Mouse (Mus musculus) small intestine, adult 2 months (tissue): ENCODE measurements at regions not wholly inside any gene's neighbourhood (a gene's known extent, or its start where the extent isn't known, plus 50 kb on each side); places are given as distances from the start of the nearest gene placed in this dataset.

Experiments
- CTCF ChIP-seq: fragments of 200-500 bp; IDR thresholded peaks from 2 replicates; pipeline ENCODE4 v1.5.1; 2012; ENCODE audit warnings: low read depth, mild to moderate bottlenecking, control low read depth, inconsistent platforms, low read length, moderate library complexity, mixed read lengths; ENCODE audit not compliant: insufficient replicate concordance, insufficient read length; ENCODE audit errors: extremely low read depth
- POLR2A ChIP-seq: fragments of 200-500 bp; IDR thresholded peaks from 2 replicates; pipeline ENCODE4 v1.6.1; 2012; ENCODE audit warnings: low read depth, mild to moderate bottlenecking, control low read depth, inconsistent platforms, low read length, moderate library complexity

DNA sequence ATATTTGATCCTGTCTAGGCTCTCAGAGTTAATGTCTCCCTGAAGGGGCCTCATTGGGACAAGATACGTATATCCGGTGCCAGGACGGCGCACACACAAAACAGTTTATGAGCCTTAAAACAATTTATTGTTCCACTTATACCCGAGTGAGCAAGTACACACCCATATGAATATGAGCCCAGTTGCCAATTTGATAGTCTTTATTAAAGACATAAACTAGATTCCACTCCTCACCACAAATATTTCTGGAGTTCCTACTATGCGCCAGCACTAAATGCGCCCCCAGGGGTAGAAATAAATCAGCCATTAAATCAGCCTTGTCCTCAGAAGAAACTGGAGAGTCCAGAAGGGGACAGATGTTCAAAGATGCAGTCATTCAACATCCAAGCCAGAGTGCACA lies 54.3 kb upstream of the Dlg1 start:
- no peak for TF ChIP-seq POLR2A
- TF ChIP-seq CTCF: no peak
